Mouse (Mus musculus): ENCODE results near the gene Etv5.

DNA sequence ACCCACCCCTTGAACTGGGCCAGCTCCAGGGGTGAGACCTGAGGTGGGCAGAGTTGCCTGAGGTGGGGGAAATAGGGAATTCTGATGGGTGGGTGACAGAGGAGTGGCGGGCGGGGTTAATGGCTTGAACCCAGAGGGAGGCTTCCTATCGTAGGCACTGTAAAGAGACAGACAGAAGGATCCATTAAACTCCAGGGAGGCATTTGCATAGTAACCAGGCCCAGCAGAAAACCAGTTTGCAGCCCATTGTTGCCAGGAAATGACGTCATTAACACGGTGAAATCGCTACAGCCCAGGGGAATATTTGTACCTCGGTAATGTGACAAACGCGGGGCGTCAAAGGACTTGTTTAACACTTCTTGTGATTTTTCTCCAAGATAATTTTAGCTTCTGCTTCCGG is 27.8 kb downstream of the Etv5 start:
- no peak for TF ChIP-seq CTCF (IDR thresholded peaks at IDR 0.05; ENCODE audit: extremely low read depth, insufficient read depth, insufficient read length, insufficient replicate concordance)
- TF ChIP-seq POLR2A (IDR thresholded peaks at IDR 0.05; ENCODE audit: low read depth, low read length): no peak

All from spleen, adult 2 months (tissue).